Mouse (Mus musculus): Measurements from ENCODE around the gene Dcaf15.

The Dcaf15 gene

GRCm38 (mm10) chr8:84104697-84105609 is at the start of gene Dcaf15:
Dcaf15 (minus strand) TSS chr8:84104768.
- DNase-seq (ENCODE audit: low spot score in 2 of 2): peak; percentile 98 to 99

DNA sequence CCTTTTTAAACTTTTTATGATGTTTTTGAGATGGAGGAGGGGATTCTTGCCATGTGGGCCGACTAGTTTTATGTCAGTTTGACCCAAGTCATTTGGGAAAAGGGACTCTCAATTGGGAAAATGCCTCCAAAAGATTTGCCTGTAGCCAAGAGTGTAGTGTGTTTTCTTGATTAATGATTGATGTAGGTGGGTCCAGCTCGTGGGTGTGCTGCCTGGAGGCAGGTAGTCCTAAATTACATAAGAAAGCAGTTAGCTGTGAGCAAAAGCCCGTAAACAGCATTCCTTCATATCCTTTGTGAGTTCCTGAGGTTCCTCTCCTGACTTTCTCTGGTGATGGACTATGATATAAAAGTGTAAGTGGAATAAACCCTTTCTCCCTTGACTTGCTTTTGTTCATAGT is 44.6 kb upstream of the Dcaf15 start:
- DNase-seq (ENCODE audit: low spot score in 2 of 2): no peak

DNA sequence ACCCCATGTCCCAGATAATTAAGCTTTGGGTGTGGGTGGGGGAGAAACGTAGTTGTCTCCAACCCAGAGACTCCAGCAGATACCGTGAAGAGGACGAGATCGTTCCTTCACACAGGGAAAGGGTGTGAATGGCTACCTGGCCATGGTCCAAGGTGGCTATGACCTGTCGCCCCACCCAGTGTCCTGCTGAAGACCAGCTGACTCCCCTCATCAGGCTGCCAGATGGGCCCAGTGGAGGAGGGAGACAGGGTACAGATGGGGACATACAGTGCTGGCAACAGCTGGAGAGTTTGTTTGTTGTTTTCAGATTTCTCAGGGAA is 43.9 kb upstream of the Dcaf15 start:
- no peak for DNase-seq (ENCODE audit: low spot score in 2 of 2)

DNA sequence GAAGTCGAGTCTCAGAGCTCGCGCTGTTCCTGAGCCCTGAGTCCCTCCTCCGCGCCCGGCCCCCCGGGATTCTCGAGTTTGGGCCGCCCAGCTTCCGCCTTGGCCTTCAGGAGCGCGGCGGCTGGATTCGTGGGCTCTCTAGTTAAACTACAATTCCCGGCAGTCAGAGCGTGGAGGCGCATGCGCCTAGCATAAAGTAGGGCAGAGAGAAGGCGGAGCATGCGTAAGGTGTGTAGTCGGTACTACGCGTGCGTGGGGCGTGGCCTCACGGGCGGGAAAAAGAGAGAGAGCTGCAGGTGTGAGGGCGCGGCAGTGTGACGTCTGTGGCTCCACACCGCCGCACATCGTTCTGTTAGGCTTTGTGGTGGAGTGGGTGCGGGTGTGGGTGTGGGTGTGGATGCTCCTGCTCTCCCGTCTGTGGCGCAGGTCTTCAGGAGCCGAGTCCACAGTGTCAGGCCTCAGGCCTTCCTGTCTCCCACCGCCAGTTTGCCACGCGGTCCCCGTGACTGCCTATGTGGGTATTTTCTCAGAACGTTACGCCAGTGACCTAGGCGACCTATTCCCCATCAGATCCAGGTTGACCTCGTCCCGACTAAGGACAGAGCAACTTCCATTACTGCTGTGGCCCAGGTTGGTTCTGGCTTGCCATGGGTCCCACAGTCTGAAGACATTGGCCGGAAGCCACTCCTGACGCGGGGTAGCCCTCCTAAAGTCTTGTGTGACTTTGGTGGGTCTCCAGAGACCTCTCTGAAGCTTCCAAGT is 43.4 kb upstream of the Dcaf15 start, which contains the start of the genes Cc2d1a and 4930432K21Rik:
TSS of gene Cc2d1a (minus strand) at position 168 of the 762 bp plus-strand sequence.
TSS of gene 4930432K21Rik (plus strand) at position 257 of the 762 bp plus-strand sequence.
- peak; percentile 94 to 96 for DNase-seq (ENCODE audit: low spot score in 2 of 2)

- no peak for DNase-seq (ENCODE audit: low spot score in 2 of 2)
Measured at GRCm38 (mm10) chr8:84147324-84147766, 42.8 kb upstream of the Dcaf15 start.

DNA sequence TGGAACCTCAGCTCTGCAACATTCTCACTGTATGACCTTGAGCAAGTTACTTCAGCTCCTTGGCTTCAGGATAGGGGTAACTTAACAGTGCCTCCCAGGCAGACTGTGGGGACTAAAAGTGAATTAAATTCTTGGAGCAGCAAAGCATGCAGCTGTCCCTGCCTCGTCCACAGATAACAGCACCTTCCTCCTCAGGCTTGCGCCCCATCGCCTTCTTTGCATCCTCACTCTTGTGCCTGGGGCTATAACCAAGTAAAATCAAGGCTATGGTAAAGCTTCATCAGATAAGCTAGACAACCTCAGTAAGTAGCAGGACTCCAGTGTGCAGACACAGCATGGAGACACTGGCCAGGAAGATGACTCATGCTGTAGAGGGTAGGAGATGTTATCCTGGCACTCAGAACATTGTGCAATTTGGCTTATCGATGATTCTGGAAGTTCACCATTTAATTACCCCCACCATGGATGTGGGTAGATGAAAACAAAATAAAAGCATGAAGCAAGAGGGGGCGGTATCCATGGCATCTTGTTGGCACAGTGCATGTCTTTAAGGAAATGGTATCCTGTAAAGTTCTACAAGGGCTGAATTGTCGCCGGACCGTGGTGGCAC is 40.2 kb upstream of the Dcaf15 start:
- no peak for DNase-seq (ENCODE audit: low spot score in 2 of 2)

- DNase-seq (ENCODE audit: low spot score in 2 of 2): no peak
Measured at GRCm38 (mm10) chr8:84140838-84141237, 36.3 kb upstream of the Dcaf15 start.

DNA sequence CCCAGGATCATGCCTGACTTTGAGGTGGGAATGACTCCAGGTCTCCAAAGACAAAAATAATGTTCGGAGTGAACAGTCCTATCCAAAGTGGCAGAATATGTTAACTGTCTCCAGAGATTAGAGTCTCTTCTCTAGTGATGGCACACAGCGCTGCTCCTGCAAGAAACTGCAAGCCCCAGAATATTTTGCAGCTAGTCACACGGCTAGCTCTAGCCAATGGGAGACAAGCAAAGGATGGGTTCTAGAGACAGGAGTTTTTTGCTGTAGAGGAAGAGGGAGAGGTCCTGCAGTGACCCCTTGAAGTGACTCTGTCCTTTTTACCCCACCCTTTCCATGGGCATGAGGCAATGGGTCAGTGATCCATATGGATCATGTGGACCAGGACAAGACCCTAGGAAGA is 33.3 kb upstream of the Dcaf15 start:
- no peak for DNase-seq (ENCODE audit: low spot score in 2 of 2)

DNA sequence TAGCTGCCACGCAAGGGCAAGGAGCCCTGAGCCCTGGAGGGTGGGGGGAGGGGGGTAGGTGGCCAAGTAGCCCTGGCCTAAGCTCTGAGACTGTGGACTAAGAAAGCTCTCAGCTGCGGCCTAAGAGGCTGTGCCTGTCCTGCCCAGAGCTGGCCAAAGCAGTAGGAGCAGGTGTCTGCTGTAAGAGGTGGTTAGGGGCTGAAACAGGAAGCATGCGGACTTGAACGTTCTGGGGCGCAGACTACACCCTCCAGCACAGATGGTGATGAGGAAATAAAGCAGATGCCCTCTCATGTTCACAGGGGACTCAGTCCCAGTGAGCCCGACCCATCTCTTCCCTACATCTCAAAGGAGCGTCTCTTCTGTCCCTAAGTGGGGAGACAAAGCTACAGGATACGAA is 27.7 kb upstream of the Dcaf15 start:
- peak; percentile 23 to 25 for DNase-seq (ENCODE audit: low spot score in 2 of 2)

GRCm38 (mm10) chr8:84130806-84131205 is 26.2 kb upstream of the Dcaf15 start:
- no peak for DNase-seq (ENCODE audit: low spot score in 2 of 2)

- no peak for DNase-seq (ENCODE audit: low spot score in 2 of 2)
Measured at GRCm38 (mm10) chr8:84128277-84128676, 23.7 kb upstream of the Dcaf15 start.

GRCm38 (mm10) chr8:84127202-84127901 is 22.8 kb upstream of the Dcaf15 start:
- peak; percentile 33 to 40 for DNase-seq (ENCODE audit: low spot score in 2 of 2)

DNA sequence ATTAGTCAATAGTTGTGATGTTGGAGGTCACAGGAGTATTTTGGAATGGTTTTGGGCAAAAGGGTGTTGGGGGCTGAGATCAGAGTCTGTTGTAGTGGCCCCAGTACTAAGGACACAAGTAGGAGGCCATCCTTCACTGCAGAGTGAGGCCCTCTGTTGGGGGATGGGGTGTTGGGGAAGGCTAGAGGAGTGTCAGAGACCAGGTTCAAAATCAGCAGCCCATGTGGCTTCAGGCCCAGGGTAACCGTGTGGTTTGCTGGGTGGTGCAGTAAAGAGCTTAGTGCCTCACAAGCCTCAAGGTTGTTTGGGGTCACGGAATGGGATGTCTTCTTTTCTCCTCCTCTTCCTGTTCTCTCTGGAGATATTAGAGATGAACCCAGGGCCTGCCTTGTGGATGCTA is 22.2 kb upstream of the Dcaf15 start:
- DNase-seq (ENCODE audit: low spot score in 2 of 2): no peak

- DNase-seq (ENCODE audit: low spot score in 2 of 2): no peak
Measured at GRCm38 (mm10) chr8:84125656-84126055, 21.1 kb upstream of the Dcaf15 start, which contains the start of gene Podnl1. Podnl1 (plus strand) TSS chr8:84125989.

DNA sequence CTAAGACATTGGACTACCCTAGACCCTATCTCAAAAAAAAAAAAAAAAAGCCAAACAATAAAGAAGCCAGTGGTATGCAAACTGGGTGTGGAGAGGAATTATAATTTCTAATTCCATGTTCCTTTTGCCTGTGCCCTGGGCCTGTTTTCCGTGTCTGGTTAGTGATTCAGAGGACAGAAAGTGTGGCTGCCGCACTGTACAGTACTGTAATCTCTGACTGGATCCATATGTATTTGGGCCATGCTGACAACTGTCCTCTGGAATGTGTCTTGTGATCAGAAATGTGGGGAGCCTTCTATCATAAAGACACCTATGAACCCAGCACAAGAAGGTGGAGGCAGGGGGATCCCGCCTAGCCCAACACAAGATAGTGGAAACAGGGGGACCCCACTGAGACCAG is 17.6 kb upstream of the Dcaf15 start:
- DNase-seq (ENCODE audit: low spot score in 2 of 2): no peak

DNA sequence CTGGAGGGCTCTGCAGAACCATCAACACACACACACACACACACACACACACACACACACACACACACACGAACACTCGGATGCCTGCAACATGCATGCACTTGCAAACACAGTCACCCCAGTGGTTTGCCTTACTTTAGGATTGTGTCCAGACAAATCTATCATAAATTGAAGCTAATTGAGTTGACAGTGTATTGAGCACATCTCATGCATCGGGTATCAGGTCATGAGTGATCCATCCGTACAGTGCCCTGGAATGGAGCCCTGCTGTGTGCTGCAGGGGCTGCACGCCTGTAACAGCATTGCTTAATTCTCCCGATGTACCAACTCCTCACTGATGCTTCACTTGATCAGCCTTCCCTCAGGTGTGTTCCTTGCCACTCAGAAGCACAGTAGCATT is 11.1 kb upstream of the Dcaf15 start:
- no peak for DNase-seq (ENCODE audit: low spot score in 2 of 2)

GRCm38 (mm10) chr8:84106216-84107040 is 1.9 kb upstream of the Dcaf15 start:
- no peak for DNase-seq (ENCODE audit: low spot score in 2 of 2)

GRCm38 (mm10) chr8:84105676-84106075 is 1.1 kb upstream of the Dcaf15 start:
- DNase-seq (ENCODE audit: low spot score in 2 of 2): no peak

DNA sequence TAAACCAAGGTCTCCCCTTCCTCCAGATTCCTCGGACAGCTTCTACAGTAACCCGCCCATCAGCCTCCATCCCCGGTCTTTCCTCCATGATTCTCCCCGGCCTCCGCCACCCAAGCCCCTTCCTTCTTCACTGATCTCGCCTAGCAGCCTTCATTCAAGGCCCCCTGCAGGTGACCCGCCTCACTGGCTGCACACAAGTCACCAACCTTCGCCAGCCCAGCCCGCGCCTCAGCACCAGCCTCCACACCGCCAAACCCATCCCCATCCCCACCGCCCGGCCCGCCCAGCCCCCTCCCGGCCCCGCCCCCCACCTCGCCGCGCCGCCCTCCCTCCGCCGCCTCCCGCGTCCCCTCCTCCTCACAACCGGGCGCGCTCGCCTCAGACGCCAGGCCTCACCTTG is 347 bp downstream of the Dcaf15 start:
- DNase-seq (ENCODE audit: low spot score in 2 of 2): peak; percentile 75 to 78

DNA sequence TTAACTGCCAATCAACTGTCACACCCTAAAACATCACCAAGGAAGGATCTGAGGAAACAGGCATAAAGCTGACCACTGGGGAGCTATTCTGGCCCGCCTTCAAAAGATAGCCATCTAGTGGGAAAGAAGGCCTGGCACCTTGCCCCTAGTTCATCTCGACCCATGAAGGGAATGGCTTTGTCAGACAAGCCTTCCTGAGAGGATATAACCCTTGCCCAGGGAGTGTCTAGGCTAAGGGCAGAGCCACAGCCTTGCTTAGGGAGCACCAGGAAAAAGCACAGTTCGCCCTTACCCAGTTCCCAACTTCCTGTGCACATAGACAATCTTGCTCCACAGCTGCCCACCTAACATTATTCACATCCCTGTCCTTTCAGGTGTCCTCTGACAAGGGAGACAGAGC is 967 bp downstream of the Dcaf15 start:
- DNase-seq (ENCODE audit: low spot score in 2 of 2): no peak

Data from spleen, postnatal 36 days (tissue).